Mouse (Mus musculus) gastrocnemius, postnatal 14 days (tissue): Measurements from ENCODE around the gene Tmem30b. TPM values are rescaled to one million over a fixed set of nuclear protein-coding genes. Genes with fewer than 3 reads are reported as not detected.
A peak's percentile ranks its signal among the peaks of the same experiment; 100 is the strongest.
"Not testable (repeated sequence)": the region's sequence is repeated elsewhere in the genome, so short reads cannot be mapped to it uniquely, and the experiment has no call there.

Source experiments
- DNase-seq: peaks from one replicate; pipeline ENCODE4 v3.0.0; 2021; ENCODE audit warnings: mixed read lengths
- intact Hi-C: fragments of 180-260 bp; cut with DNase I; formaldehyde crosslinking; loops from one replicate; pipeline ENCODE4 v1.15.1; 2025; ENCODE audit warnings: low total_unique reads
- total RNA-seq, 2 experiments: library from RNA; stranded (reverse); gene quantifications; 2 replicates each; pipeline ENCODE4 v1.2.3; 2021

Gene Tmem30b
- total RNA-seq, 2 experiments from 2014 or later: 0.80 to 0.96 TPM

- no peak for DNase-seq
- intact Hi-C loops: loop anchor here (2.0 to 10.0 kb wide), 2 partner anchors 129 to 451 kb away; no protein-coding TSS in a partner anchor
Measured at GRCm38 (mm10) chr12:73564176-73564575, 18.0 kb upstream of the Tmem30b start.

- not testable (repeated sequence) for DNase-seq
- intact Hi-C loops: loop anchor here (10.0 kb wide), 1 partner anchor 452 kb away; no protein-coding TSS in a partner anchor
Measured at GRCm38 (mm10) chr12:73563122-73563521, 16.9 kb upstream of the Tmem30b start.

GRCm38 (mm10) chr12:73560091-73560490, 13.9 kb upstream of the Tmem30b start:
- intact Hi-C loops: loop anchor here (10.0 kb wide), 1 partner anchor 455 kb away; no protein-coding TSS in a partner anchor
- DNase-seq: no peak

GRCm38 (mm10) chr12:73558525-73559195, 12.5 kb upstream of the Tmem30b start:
- intact Hi-C loops: loop anchor here (10.0 kb wide), 1 partner anchor 714 kb away; no protein-coding TSS in a partner anchor
- no peak for DNase-seq

GRCm38 (mm10) chr12:73554155-73554554, 8.0 kb upstream of the Tmem30b start:
- peak; percentile 67 for DNase-seq
- intact Hi-C loops: loop anchor here (10.0 kb wide), 1 partner anchor 709 kb away; no protein-coding TSS in a partner anchor

GRCm38 (mm10) chr12:73548259-73548658, 2.1 kb upstream of the Tmem30b start:
- no peak for DNase-seq
- intact Hi-C loops: no loop called here

- no peak for DNase-seq
- intact Hi-C loops: no loop called here
Measured at GRCm38 (mm10) chr12:73547646-73548045, 1.5 kb upstream of the Tmem30b start.

GRCm38 (mm10) chr12:73545672-73546085, 513 bp downstream of the Tmem30b start:
- intact Hi-C loops: no loop called here
- peak; percentile 59 for DNase-seq

- DNase-seq: no peak
- intact Hi-C loops: no loop called here
Measured at GRCm38 (mm10) chr12:73544736-73545671, 1.2 kb downstream of the Tmem30b start.

- intact Hi-C loops: no loop called here
- DNase-seq: no peak
Measured at GRCm38 (mm10) chr12:73543191-73543590, 3.0 kb downstream of the Tmem30b start.

GRCm38 (mm10) chr12:73540402-73540801, 5.8 kb downstream of the Tmem30b start:
- intact Hi-C loops: no loop called here
- no peak for DNase-seq

- intact Hi-C loops: no loop called here
- no peak for DNase-seq
Measured at GRCm38 (mm10) chr12:73539151-73539550, 7.0 kb downstream of the Tmem30b start.

- DNase-seq, intact Hi-C loops: not testable (repeated sequence)
Measured at GRCm38 (mm10) chr12:73538139-73538508, 8.1 kb downstream of the Tmem30b start.

GRCm38 (mm10) chr12:73537499-73538138, 8.6 kb downstream of the Tmem30b start:
- DNase-seq: no peak
- intact Hi-C loops: no loop called here

- intact Hi-C loops: no loop called here
- no peak for DNase-seq
Measured at GRCm38 (mm10) chr12:73534591-73534990, 11.6 kb downstream of the Tmem30b start.

GRCm38 (mm10) chr12:73531889-73532479, 14.2 kb downstream of the Tmem30b start:
- intact Hi-C loops: no loop called here
- DNase-seq: peak; percentile 46

GRCm38 (mm10) chr12:73529590-73529989, 16.6 kb downstream of the Tmem30b start:
- intact Hi-C loops: no loop called here
- no peak for DNase-seq

GRCm38 (mm10) chr12:73529131-73529530, 17.1 kb downstream of the Tmem30b start:
- DNase-seq: no peak
- intact Hi-C loops: no loop called here

- intact Hi-C loops, DNase-seq: not testable (repeated sequence)
Measured at GRCm38 (mm10) chr12:73528142-73528541, 18.1 kb downstream of the Tmem30b start.
